Mouse (Mus musculus): ENCODE measurements around the gene Adamts12. TPM values are rescaled to one million over a fixed set of nuclear protein-coding genes. Genes with fewer than 3 reads are reported as not detected.

The Adamts12 gene
- polyA plus RNA-seq, 1 experiment from 2014 or later: 2.3 TPM

DNA sequence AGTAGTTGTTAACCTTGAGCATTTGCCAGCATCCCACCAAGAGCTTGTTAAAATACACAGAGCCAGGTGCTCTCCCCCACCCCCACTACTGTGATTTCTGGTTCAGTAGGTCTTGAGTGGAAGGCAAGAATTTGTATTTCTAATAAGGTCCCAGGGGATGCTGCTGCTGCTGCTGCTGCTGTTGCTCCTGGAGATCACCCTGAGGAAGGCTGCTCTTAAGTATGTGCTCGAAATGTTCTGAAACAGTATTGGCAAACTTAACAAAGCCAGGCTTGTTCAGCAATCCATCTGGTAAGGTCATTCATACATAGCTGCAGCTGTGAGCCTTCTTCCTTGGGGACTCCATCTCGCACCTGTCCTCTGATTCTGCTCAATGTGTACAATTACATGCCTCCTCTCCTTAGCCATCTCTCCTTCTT, 115.2 kb downstream of the Adamts12 start:
- H3K27ac ChIP-seq: no peak overlapping the region
- no peaks in the 10 kb centered on the region for H3K27me3 ChIP-seq (replicated peaks)
- H3K4me3 ChIP-seq (replicated peaks): no peak overlapping the region
- no peaks in the 10 kb centered on the region for H3K36me3 ChIP-seq
- no peak for ATAC-seq (ENCODE audit: insufficient read depth, low FRiP score, low read depth)
- no peak overlapping the region for H3K4me2 ChIP-seq
- H3K9ac ChIP-seq: no peak overlapping the region
- H3K4me1 ChIP-seq: no peaks in the 10 kb centered on the region
- no peaks in the 10 kb centered on the region; the same call in 1 of the 2 replicates for H3K9me3 ChIP-seq
- 62% methylated on average over 2 of the region's 2 CpGs for WGBS

DNA sequence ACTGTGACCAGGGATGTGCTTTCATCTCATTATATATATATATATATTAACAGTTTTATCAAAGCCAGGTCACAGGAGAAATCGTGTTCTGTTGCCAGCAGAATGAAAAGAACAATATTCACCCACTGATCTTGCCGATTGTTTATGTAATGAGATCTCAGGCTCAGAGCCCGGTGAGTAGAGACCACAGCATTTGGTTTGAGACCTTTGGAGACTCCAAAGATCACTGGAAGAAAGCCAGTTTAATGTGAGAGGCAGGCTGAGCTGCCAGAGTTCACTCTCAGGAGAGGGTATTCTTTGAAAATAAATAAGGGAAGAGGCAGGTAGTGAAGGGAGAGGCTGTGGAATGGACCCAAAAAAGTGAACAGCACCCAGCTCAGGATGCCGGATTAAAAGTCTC, 122.1 kb downstream of the Adamts12 start:
- no peaks in the 10 kb centered on the region for H3K4me1 ChIP-seq
- H3K36me3 ChIP-seq: no peaks in the 10 kb centered on the region
- no peak overlapping the region for H3K4me2 ChIP-seq
- WGBS: 50% methylated on average over 4 of the region's 4 CpGs
- H3K27me3 ChIP-seq (replicated peaks): no peaks in the 10 kb centered on the region
- no peaks in the 10 kb centered on the region for H3K9me3 ChIP-seq
- no peak overlapping the region for H3K9ac ChIP-seq
- no peak overlapping the region for H3K4me3 ChIP-seq (replicated peaks)
- ATAC-seq (ENCODE audit: insufficient read depth, low FRiP score, low read depth): no peak
- no peak overlapping the region for H3K27ac ChIP-seq

DNA sequence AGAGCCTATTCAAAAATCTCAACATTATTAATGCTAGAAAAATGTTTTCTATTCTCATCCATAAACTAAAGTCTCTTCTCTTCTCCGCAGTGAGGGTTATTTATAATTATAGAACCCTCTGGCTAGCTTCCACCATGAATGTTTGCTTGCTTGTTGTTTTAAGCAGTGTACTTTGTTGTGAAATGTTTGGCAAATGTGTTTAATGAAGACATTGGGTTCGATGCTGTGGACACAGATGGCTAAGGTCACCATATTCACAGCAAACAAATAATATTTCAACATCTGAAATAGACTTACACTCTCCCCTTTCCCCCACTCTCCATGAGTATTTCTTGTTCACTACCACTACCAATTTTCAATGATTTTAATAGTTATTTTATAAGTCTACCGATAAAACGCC, 125.9 kb downstream of the Adamts12 start:
- Histone ChIP-seq H3K4me1 (no peaks in the 10 kb centered on the region), H3K9ac (no peak overlapping the region), H3K36me3 (no peaks in the 10 kb centered on the region), H3K9me3 (no peaks in the 10 kb centered on the region), H3K4me3 (replicated peaks) (no peak overlapping the region), H3K4me2 (no peak overlapping the region), H3K27ac (no peak overlapping the region), H3K27me3 (replicated peaks) (no peaks in the 10 kb centered on the region)
- ATAC-seq (ENCODE audit: insufficient read depth, low FRiP score, low read depth): no peak
- 79% methylated on average over 4 of the region's 4 CpGs for WGBS

DNA sequence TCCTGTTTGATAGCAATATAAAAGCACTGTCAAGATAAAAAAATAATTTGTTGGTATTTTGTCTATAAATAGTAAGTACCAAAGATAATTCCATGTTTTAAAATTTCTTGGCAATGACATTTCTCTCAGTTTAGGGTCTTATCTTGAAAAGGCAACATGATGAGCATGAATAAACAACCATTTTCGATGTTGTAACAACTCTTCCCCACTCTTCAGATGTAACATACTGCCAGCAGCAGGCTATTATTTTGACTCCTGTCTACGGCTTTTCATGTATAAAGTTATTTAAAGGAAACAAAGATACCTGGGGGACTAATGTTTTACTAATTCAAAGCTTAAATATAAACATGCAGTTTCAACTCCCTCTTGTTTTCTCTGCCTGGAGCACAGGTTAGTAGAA, 128.2 kb downstream of the Adamts12 start:
- H3K9me3 ChIP-seq: no peaks in the 10 kb centered on the region
- no peaks in the 10 kb centered on the region for H3K36me3 ChIP-seq
- H3K9ac ChIP-seq: no peak overlapping the region
- no peaks in the 10 kb centered on the region for H3K4me1 ChIP-seq
- no peak overlapping the region for H3K27ac ChIP-seq
- WGBS: 82% methylated on average over 2 of the region's 2 CpGs
- no peak for ATAC-seq (ENCODE audit: insufficient read depth, low FRiP score, low read depth)
- H3K4me2 ChIP-seq: no peak overlapping the region
- no peaks in the 10 kb centered on the region for H3K27me3 ChIP-seq (replicated peaks)
- H3K4me3 ChIP-seq (replicated peaks): no peak overlapping the region

DNA sequence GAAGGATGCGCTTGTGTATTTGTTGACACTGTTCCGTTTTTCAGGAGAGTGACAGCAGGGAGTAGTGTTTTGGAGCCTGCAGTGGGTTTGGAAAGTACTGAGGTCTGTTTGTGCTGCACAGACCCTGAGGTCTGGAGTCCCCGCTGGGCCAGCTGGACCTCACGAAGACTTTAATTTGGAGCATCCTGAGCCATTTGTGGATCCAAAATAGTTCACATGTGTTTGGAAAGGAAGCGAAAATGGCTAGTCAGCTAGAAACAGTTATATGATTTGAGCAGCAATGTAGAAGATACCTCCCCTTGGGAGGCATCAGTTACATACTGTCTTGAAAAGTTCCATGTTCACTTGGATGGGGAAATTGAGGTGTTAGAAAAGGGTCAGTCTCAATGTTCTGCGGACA, 132.5 kb downstream of the Adamts12 start:
- Histone ChIP-seq H3K9ac (no peak overlapping the region), H3K27me3 (replicated peaks) (no peaks in the 10 kb centered on the region), H3K27ac (no peak overlapping the region), H3K4me2 (no peak overlapping the region), H3K36me3 (no peaks in the 10 kb centered on the region), H3K4me1 (no peaks in the 10 kb centered on the region), H3K9me3 (no peaks in the 10 kb centered on the region), H3K4me3 (replicated peaks) (no peak overlapping the region)
- WGBS: 81% methylated on average over 6 of the region's 6 CpGs
- no peak for ATAC-seq (ENCODE audit: insufficient read depth, low FRiP score, low read depth)

DNA sequence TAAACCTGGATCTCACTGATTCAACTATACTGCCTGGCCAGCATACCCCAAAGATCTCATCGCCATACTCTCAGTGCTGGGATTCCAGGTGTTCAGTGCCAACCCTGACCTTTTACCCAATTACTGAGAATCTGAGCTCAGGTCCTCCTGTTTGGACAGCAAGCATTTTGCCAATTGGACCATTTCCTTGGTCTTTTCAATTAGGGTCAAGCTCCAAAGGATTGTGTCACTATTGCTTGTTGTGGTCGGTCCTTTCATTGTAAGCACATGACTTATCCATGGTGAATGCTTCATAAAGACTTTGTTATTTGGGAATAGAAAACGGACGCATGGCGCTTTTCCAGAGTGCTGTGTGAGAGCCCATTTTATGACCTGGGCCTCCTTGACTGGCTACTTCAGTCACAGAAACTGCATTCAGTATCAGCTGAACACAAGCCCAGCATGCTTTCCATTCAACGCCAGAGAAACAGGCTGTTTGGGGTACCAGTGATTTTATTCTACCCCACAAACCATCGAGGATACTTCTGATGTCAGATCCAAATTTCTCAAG, 133.7 kb downstream of the Adamts12 start:
- no peaks in the 10 kb centered on the region for H3K9me3 ChIP-seq

GRCm38 (mm10) chr15:11203084-11203483, 138.5 kb downstream of the Adamts12 start:
- WGBS: 67% methylated on average over 6 of the region's 6 CpGs
- no peak overlapping the region for H3K9ac ChIP-seq
- ATAC-seq (ENCODE audit: insufficient read depth, low FRiP score, low read depth): no peak

More for the DNA sequence above, 133.7 kb downstream of the Adamts12 start:
- Histone ChIP-seq H3K27me3 (replicated peaks) (no peaks in the 10 kb centered on the region), H3K36me3 (no peaks in the 10 kb centered on the region), H3K27ac (no peak overlapping the region), H3K4me3 (replicated peaks) (no peak overlapping the region), H3K4me2 (no peak overlapping the region), H3K4me1 (no peaks in the 10 kb centered on the region), H3K9ac (no peak overlapping the region)
- no peak for ATAC-seq (ENCODE audit: insufficient read depth, low FRiP score, low read depth)
- WGBS: 92% methylated on average over 7 of the region's 7 CpGs

DNA sequence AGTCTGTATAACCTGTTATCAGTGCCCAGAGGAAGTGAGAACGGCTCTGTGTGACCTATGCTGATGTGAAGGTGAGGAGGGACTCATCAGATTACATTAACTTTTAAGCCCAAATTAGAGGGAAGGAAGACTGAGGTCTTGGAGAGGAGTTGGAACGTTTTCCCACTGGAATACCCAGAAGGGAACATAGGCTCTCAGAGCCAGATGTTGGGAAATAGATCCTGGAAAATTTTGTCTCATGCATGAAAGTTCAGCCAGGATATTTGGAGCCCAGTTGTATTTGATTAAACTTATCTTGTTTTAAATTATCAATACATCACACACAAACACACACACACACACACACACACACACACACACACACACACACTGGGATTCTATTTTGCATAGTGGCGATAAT, 140.3 kb downstream of the Adamts12 start:
- H3K4me2 ChIP-seq: no peak overlapping the region
- WGBS: 77% methylated on average over 3 of the region's 3 CpGs
- no peaks in the 10 kb centered on the region for H3K4me1 ChIP-seq
- ATAC-seq (ENCODE audit: insufficient read depth, low FRiP score, low read depth): no peak
- H3K27me3 ChIP-seq (replicated peaks): no peaks in the 10 kb centered on the region
- no peaks in the 10 kb centered on the region for H3K36me3 ChIP-seq
- no peak overlapping the region for H3K4me3 ChIP-seq (replicated peaks)
- H3K9ac ChIP-seq: no peak overlapping the region
- H3K9me3 ChIP-seq: no peaks in the 10 kb centered on the region
- H3K27ac ChIP-seq: no peak overlapping the region

More at GRCm38 (mm10) chr15:11203084-11203483, 138.5 kb downstream of the Adamts12 start:
- Histone ChIP-seq H3K36me3 (no peaks in the 10 kb centered on the region), H3K4me2 (no peak overlapping the region), H3K4me1 (no peaks in the 10 kb centered on the region), H3K27me3 (replicated peaks) (no peaks in the 10 kb centered on the region), H3K9me3 (no peaks in the 10 kb centered on the region), H3K27ac (no peak overlapping the region), H3K4me3 (replicated peaks) (no peak overlapping the region)

DNA sequence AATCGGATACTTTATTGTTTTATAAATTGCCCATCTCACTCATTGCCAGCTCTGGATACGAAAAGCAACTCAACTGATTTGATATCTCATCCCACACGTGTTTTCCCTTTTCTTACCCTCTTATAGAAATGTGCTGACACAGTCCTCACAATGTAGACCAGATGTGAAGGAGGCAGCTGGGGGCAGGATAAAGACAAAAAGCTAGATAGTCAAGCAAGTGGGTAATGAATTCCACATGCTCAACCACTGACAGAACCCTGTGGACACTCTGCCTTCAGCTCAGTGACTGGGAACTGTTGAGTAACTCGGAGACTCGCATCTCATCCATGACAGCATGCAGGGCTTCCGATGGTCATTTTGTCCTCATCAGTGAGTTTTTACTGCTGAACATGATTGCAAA, 146.4 kb downstream of the Adamts12 start:
- Histone ChIP-seq H3K4me1 (no peaks in the 10 kb centered on the region), H3K4me2 (no peak overlapping the region), H3K9ac (no peak overlapping the region), H3K4me3 (replicated peaks) (no peak overlapping the region), H3K27ac (no peak overlapping the region), H3K36me3 (no peaks in the 10 kb centered on the region), H3K27me3 (replicated peaks) (no peaks in the 10 kb centered on the region), H3K9me3 (no peaks in the 10 kb centered on the region)
- no peak for ATAC-seq (ENCODE audit: insufficient read depth, low FRiP score, low read depth)
- WGBS: 85% methylated on average over 6 of the region's 6 CpGs

DNA sequence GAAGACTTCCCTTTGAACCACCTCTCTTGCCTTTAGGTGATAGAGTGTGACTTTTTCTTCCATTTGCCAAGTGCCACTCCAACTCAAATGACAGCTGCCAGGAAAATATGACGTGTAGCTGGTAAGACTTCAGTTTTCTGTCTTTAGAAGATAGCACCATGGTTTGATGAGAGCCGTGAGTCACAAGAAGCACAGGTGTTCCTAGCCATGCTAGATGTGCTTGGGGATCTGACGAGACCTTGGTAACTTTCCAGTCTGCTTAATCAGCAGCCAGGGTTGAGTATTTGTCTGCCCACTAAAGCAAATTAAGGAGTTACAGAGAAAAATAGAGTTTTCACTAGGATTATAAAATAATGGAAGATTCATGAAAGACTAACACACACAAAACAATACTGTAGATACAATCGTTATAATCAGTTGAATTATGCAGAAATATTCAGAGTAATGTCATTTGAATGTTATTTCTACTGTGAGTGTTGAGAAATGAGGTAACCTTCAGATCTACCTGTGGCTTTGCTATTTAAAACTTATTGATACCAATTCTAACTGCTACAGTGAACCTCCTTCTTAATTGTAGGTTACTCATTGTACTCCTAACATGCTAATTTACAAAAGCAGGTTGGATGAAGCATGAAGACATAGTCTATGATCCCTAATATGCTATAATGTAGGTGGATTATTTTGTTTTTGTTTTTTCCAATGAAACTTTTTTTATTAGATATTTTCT, 169.5 kb downstream of the Adamts12 start:
- Histone ChIP-seq H3K9me3 (no peaks in the 10 kb centered on the region), H3K9ac (no peak overlapping the region), H3K4me1 (no peaks in the 10 kb centered on the region), H3K36me3 (no peaks in the 10 kb centered on the region), H3K27me3 (replicated peaks) (no peaks in the 10 kb centered on the region), H3K4me2 (no peak overlapping the region), H3K27ac (no peak overlapping the region), H3K4me3 (replicated peaks) (no peak overlapping the region)
- 87% methylated on average over 4 of the region's 4 CpGs for WGBS
- ATAC-seq (ENCODE audit: insufficient read depth, low FRiP score, low read depth): no peak

- H3K36me3 ChIP-seq: no peaks in the 10 kb centered on the region
- ATAC-seq (ENCODE audit: insufficient read depth, low FRiP score, low read depth): no peak
- H3K9me3 ChIP-seq: no peaks in the 10 kb centered on the region
- 80% methylated on average over 3 of the region's 3 CpGs for WGBS
- H3K4me1 ChIP-seq: no peaks in the 10 kb centered on the region
- H3K4me3 ChIP-seq (replicated peaks): no peak overlapping the region
- no peak overlapping the region for H3K27ac ChIP-seq
- no peak overlapping the region for H3K4me2 ChIP-seq
- no peak overlapping the region for H3K9ac ChIP-seq
- H3K27me3 ChIP-seq (replicated peaks): no peaks in the 10 kb centered on the region
Observed at GRCm38 (mm10) chr15:11240406-11240805, 175.8 kb downstream of the Adamts12 start.

DNA sequence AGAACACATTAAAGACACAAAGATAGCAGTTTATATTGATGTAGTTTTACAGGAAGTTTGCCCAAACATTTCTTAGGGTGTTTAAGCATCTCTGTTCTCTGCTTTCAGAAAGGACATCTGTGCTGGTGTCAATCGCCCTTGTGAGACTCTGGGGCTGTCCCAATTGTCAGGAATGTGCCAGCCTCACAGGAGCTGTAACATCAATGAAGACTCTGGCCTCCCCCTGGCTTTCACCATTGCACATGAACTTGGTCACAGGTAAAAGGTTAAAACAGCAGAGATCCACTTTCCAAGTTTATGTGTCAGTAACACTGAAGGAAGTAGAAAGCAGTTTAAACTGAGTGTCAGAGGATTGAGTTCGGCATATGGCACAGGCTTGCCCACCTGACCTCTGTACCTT, 176.7 kb downstream of the Adamts12 start:
- 70% methylated on average over 2 of the region's 2 CpGs for WGBS
- Histone ChIP-seq H3K27me3 (replicated peaks) (no peaks in the 10 kb centered on the region), H3K4me1 (no peaks in the 10 kb centered on the region), H3K4me2 (no peak overlapping the region), H3K4me3 (replicated peaks) (no peak overlapping the region), H3K9me3 (no peaks in the 10 kb centered on the region), H3K36me3 (no peaks in the 10 kb centered on the region), H3K27ac (no peak overlapping the region), H3K9ac (no peak overlapping the region)
- ATAC-seq (ENCODE audit: insufficient read depth, low FRiP score, low read depth): no peak
